Mouse (Mus musculus) forebrain, embryonic 15.5 days (tissue): ENCODE measurements around the gene Mettl24. TPM values are rescaled to one million over a fixed set of nuclear protein-coding genes. Genes with fewer than 3 reads are reported as not detected.

Experiments
- ATAC-seq: fragments of 200-750 bp; cut with Nextera tagmentation; replicated peaks from 2 replicates; pipeline ENCODE4 v1.8.0; 2017; ENCODE audit warnings: mild to moderate bottlenecking, moderate TSS enrichment, moderate library complexity
- H3K27ac ChIP-seq: fragments of 300-500 bp; sonication (generic); replicated peaks from 2 replicates; pipeline ENCODE4 v1.5.1; 2015; ENCODE audit warnings: mild to moderate bottlenecking, inconsistent platforms
- H3K27me3 ChIP-seq: fragments of 300-500 bp; sonication (generic); 2 replicates; pipeline ENCODE4 v1.6.1; 2015; ENCODE audit warnings: inconsistent platforms
- H3K36me3 ChIP-seq: fragments of 300-500 bp; sonication (generic); 2 replicates; pipeline ENCODE4 v1.6.1; 2015; ENCODE audit warnings: mild to moderate bottlenecking, inconsistent platforms
- H3K4me1 ChIP-seq: fragments of 300-500 bp; sonication (generic); 2 replicates; pipeline ENCODE4 v1.6.1; 2015; ENCODE audit warnings: inconsistent platforms
- H3K4me2 ChIP-seq: fragments of 300-500 bp; sonication (generic); replicated peaks from 2 replicates; pipeline ENCODE4 v1.6.1; 2015; ENCODE audit warnings: mild to moderate bottlenecking, inconsistent platforms
- H3K4me3 ChIP-seq: fragments of 300-500 bp; sonication (generic); 2 replicates; pipeline ENCODE4 v1.5.1; 2015; ENCODE audit warnings: mild to moderate bottlenecking, inconsistent platforms
- H3K9ac ChIP-seq: fragments of 300-500 bp; sonication (generic); replicated peaks from 2 replicates; pipeline ENCODE4 v1.6.1; 2015; ENCODE audit warnings: mild to moderate bottlenecking, inconsistent platforms
- H3K9me3 ChIP-seq: fragments of 300-500 bp; sonication (generic); 2 replicates; pipeline ENCODE4 v1.6.1; 2016; ENCODE audit warnings: inconsistent platforms
- WGBS: fragments of 180-500 bp; shearing (Covaris S2); methylation state at CpG from one replicate; pipeline ENCODE4 v1.1.7; 2015; ENCODE audit warnings: mixed read lengths; 5-methylcytosine and 5-hydroxymethylcytosine counted together
- polyA plus RNA-seq: library from polyadenylated mRNA; unstranded; fragments of >200 nt; fragmentation: Nextera tagmentation; extraction: Ambion mirVana; gene quantifications from 2 replicates; pipeline ENCODE4 v1.2.1, GENCODE M21; 2015

The Mettl24 gene
- polyA plus RNA-seq, 1 experiment from 2014 or later: 0.29 TPM

GRCm38 (mm10) chr10:40687407-40687806, 4.3 kb downstream of the Mettl24 start:
- no peak overlapping the region for H3K4me2 ChIP-seq
- H3K4me1 ChIP-seq: peaks cover 12% of the 10 kb centered on the region
- no peak overlapping the region for H3K9ac ChIP-seq
- WGBS: 79% methylated on average over 2 of the region's 2 CpGs
- no peak overlapping the region for H3K4me3 ChIP-seq
- ATAC-seq: no peak
- no peak overlapping the region for H3K27ac ChIP-seq
- no peaks in the 10 kb centered on the region for H3K9me3 ChIP-seq
- no peaks in the 10 kb centered on the region for H3K36me3 ChIP-seq
- H3K27me3 ChIP-seq: no peaks in the 10 kb centered on the region

GRCm38 (mm10) chr10:40688266-40688665, 5.2 kb downstream of the Mettl24 start:
- 69% methylated on average over 6 of the region's 6 CpGs for WGBS

GRCm38 (mm10) chr10:40688873-40689272, 5.8 kb downstream of the Mettl24 start:
- H3K27me3 ChIP-seq: no peaks in the 10 kb centered on the region
- H3K9ac ChIP-seq: no peak overlapping the region
- H3K4me3 ChIP-seq: no peak overlapping the region
- 15% methylated on average over 1 of the region's 1 CpGs for WGBS
- H3K9me3 ChIP-seq: no peaks in the 10 kb centered on the region
- no peaks in the 10 kb centered on the region for H3K36me3 ChIP-seq
- H3K4me2 ChIP-seq: no peak overlapping the region
- no peak for ATAC-seq
- peaks cover under 1% of the 10 kb centered on the region; the same call in 1 of the 2 replicates for H3K4me1 ChIP-seq
- no peak overlapping the region for H3K27ac ChIP-seq

More at GRCm38 (mm10) chr10:40688266-40688665, 5.2 kb downstream of the Mettl24 start:
- Histone ChIP-seq H3K4me3 (no peak overlapping the region), H3K4me1 (peaks cover 7% of the 10 kb centered on the region), H3K27ac (no peak overlapping the region), H3K4me2 (no peak overlapping the region), H3K9me3 (no peaks in the 10 kb centered on the region), H3K27me3 (no peaks in the 10 kb centered on the region), H3K36me3 (no peaks in the 10 kb centered on the region), H3K9ac (no peak overlapping the region)
- no peak for ATAC-seq

- no peak overlapping the region for H3K27ac ChIP-seq
- H3K9ac ChIP-seq: no peak overlapping the region
- WGBS: 83% methylated on average over 4 of the region's 4 CpGs
- H3K4me3 ChIP-seq: no peak overlapping the region
- H3K9me3 ChIP-seq: no peaks in the 10 kb centered on the region
- no peak for ATAC-seq
- no peaks in the 10 kb centered on the region for H3K36me3 ChIP-seq
- H3K4me1 ChIP-seq: no peaks in the 10 kb centered on the region
- H3K4me2 ChIP-seq: no peak overlapping the region
- no peaks in the 10 kb centered on the region for H3K27me3 ChIP-seq
Observed at GRCm38 (mm10) chr10:40698652-40699051, 15.6 kb downstream of the Mettl24 start.

GRCm38 (mm10) chr10:40711127-40711526, 28.0 kb downstream of the Mettl24 start:
- no peaks in the 10 kb centered on the region for H3K9me3 ChIP-seq
- WGBS: 83% methylated on average over 7 of the region's 7 CpGs
- no peaks in the 10 kb centered on the region for H3K27me3 ChIP-seq
- H3K4me1 ChIP-seq: no peaks in the 10 kb centered on the region
- no peak overlapping the region for H3K4me3 ChIP-seq
- no peak overlapping the region; the same call in 1 of the 2 replicates for H3K27ac ChIP-seq
- H3K36me3 ChIP-seq: no peaks in the 10 kb centered on the region
- no peak overlapping the region for H3K9ac ChIP-seq
- ATAC-seq: no peak
- H3K4me2 ChIP-seq: no peak overlapping the region

GRCm38 (mm10) chr10:40713018-40713608, 30.0 kb downstream of the Mettl24 start:
- H3K4me3 ChIP-seq: no peak overlapping the region
- H3K4me2 ChIP-seq: no peak overlapping the region
- no peak overlapping the region for H3K9ac ChIP-seq
- no peaks in the 10 kb centered on the region for H3K36me3 ChIP-seq
- no peaks in the 10 kb centered on the region for H3K9me3 ChIP-seq
- H3K4me1 ChIP-seq: 0 out of 2 replicates have a peak, but pooled peaks cover 2% of the 10 kb centered on the region
- WGBS: 48% methylated on average over 9 of the region's 9 CpGs
- H3K27me3 ChIP-seq: no peaks in the 10 kb centered on the region
- peak; percentile 33; the same call in 1 of the 2 replicates for ATAC-seq
- no peak overlapping the region for H3K27ac ChIP-seq

GRCm38 (mm10) chr10:40713829-40714228, 30.7 kb downstream of the Mettl24 start:
- Histone ChIP-seq H3K9me3 (no peaks in the 10 kb centered on the region), H3K4me2 (no peak overlapping the region), H3K27ac (no peak overlapping the region), H3K9ac (no peak overlapping the region), H3K4me3 (no peak overlapping the region), H3K36me3 (no peaks in the 10 kb centered on the region), H3K4me1 (0 out of 2 replicates have a peak, but pooled peaks cover 2% of the 10 kb centered on the region), H3K27me3 (no peaks in the 10 kb centered on the region)
- no peak for ATAC-seq
- 91% methylated on average over 9 of the region's 9 CpGs for WGBS

GRCm38 (mm10) chr10:40715151-40715550, 32.1 kb downstream of the Mettl24 start:
- Histone ChIP-seq H3K4me2 (no peak overlapping the region), H3K9me3 (no peaks in the 10 kb centered on the region), H3K27ac (no peak overlapping the region), H3K9ac (no peak overlapping the region), H3K36me3 (no peaks in the 10 kb centered on the region), H3K4me1 (0 out of 2 replicates have a peak, but pooled peaks cover 2% of the 10 kb centered on the region), H3K27me3 (no peaks in the 10 kb centered on the region), H3K4me3 (no peak overlapping the region)
- ATAC-seq: no peak
- WGBS: 84% methylated on average over 4 of the region's 4 CpGs

- Histone ChIP-seq H3K4me2 (no peak overlapping the region), H3K4me3 (no peak overlapping the region), H3K36me3 (no peaks in the 10 kb centered on the region), H3K9me3 (no peaks in the 10 kb centered on the region), H3K27ac (no peak overlapping the region), H3K27me3 (no peaks in the 10 kb centered on the region), H3K4me1 (0 out of 2 replicates have a peak, but pooled peaks cover 2% of the 10 kb centered on the region), H3K9ac (no peak overlapping the region)
- ATAC-seq: no peak
- 65% methylated on average over 8 of the region's 8 CpGs for WGBS
Observed at GRCm38 (mm10) chr10:40716296-40716695, 33.2 kb downstream of the Mettl24 start.

- Histone ChIP-seq H3K9me3 (no peaks in the 10 kb centered on the region), H3K4me2 (no peak overlapping the region), H3K36me3 (no peaks in the 10 kb centered on the region), H3K9ac (no peak overlapping the region), H3K4me3 (no peak overlapping the region), H3K4me1 (0 out of 2 replicates have a peak, but pooled peaks cover 2% of the 10 kb centered on the region), H3K27me3 (no peaks in the 10 kb centered on the region), H3K27ac (no peak overlapping the region)
- 79% methylated on average over 3 of the region's 3 CpGs for WGBS
- ATAC-seq: no peak
Observed at GRCm38 (mm10) chr10:40716713-40717112, 33.6 kb downstream of the Mettl24 start.

GRCm38 (mm10) chr10:40718362-40718761, 35.3 kb downstream of the Mettl24 start:
- no peak for ATAC-seq
- 94% methylated on average over 13 of the region's 13 CpGs for WGBS
- Histone ChIP-seq H3K27ac (no peak overlapping the region), H3K4me2 (no peak overlapping the region), H3K9me3 (no peaks in the 10 kb centered on the region), H3K27me3 (no peaks in the 10 kb centered on the region), H3K9ac (no peak overlapping the region), H3K36me3 (no peaks in the 10 kb centered on the region), H3K4me3 (no peak overlapping the region), H3K4me1 (0 out of 2 replicates have a peak, but pooled peaks cover 2% of the 10 kb centered on the region)

GRCm38 (mm10) chr10:40719062-40719461, 36.0 kb downstream of the Mettl24 start:
- Histone ChIP-seq H3K4me2 (no peak overlapping the region), H3K4me1 (0 out of 2 replicates have a peak, but pooled peaks cover 2% of the 10 kb centered on the region), H3K4me3 (no peak overlapping the region), H3K36me3 (no peaks in the 10 kb centered on the region), H3K27ac (no peak overlapping the region), H3K9ac (no peak overlapping the region), H3K9me3 (no peaks in the 10 kb centered on the region), H3K27me3 (no peaks in the 10 kb centered on the region)
- ATAC-seq: no peak
- WGBS: 69% methylated on average over 6 of the region's 6 CpGs

GRCm38 (mm10) chr10:40720883-40721282, 37.8 kb downstream of the Mettl24 start:
- Histone ChIP-seq H3K36me3 (no peaks in the 10 kb centered on the region), H3K27ac (no peak overlapping the region), H3K9me3 (no peaks in the 10 kb centered on the region), H3K4me3 (no peak overlapping the region), H3K27me3 (no peaks in the 10 kb centered on the region), H3K4me2 (no peak overlapping the region), H3K4me1 (peaks cover 8% of the 10 kb centered on the region; the same call in 1 of the 2 replicates), H3K9ac (no peak overlapping the region)
- 87% methylated on average over 5 of the region's 5 CpGs for WGBS
- ATAC-seq: no peak
